Mouse (Mus musculus): ENCODE data around the gene Iah1. TPM values are rescaled to one million over a fixed set of nuclear protein-coding genes. Genes with fewer than 3 reads are reported as not detected.

Gene Iah1
- polyA plus RNA-seq, 1 experiment, result 33.7 TPM

DNA sequence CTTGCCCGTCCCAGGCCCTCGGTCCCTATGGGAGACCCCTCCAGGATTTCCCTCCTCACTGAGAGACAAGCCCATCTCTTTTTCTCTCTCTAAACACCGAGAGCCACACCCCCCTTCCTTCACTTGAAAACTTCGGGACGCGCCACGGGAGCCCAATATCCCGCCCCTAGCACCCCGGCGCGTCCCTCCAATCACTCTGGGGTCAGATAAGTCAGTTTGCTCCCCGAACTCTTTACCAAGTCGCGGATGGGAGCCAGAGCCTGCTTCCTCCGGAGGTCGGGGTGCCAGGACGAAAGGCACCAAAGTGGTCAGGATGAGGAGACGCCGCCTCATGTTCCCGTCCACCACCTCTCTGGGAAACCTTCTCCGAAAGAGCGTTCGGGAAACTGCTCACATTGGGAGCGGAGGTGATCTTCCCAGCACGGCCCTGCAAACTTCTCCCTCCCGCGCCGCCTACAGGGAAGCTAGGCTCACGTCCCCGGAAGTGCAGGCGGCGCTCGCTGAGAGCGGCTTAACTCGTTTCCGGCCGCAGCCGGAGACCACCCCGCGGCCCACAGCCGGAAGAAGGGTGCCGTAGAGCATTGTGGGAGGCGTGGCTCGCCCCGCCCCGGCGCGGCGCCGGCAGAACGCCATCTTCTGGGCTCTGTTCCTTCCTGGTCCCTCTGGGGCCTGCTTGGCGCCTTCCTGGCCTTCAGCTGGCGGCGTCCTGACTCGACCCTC, 57.1 kb downstream of the Iah1 start, which contains the start of gene Adam17:
Gene Adam17 (minus strand): TSS at position 533 of the 720 bp plus-strand sequence.
- TF ChIP-seq POLR2A (IDR thresholded peaks at IDR 0.05; ENCODE audit: borderline replicate concordance, extremely low read depth, insufficient read depth, insufficient read length, poor library complexity, severe bottlenecking) (peak; percentile 91), CTCF (IDR thresholded peaks at IDR 0.05; ENCODE audit: borderline replicate concordance, extremely low read depth, insufficient read depth, insufficient read length) (peak; percentile 59; the same call in 1 of the 2 replicates)
- peak; percentile 99 for DNase-seq (ENCODE audit: low read depth)

Other genes starting within 250 kb of the Iah1 start
- gene Cpsf3, start 31.0 kb upstream of the Iah1 start, polyA plus RNA-seq (2012; rRNA removed), result 78.3 and 80.1 TPM in 2 replicates
- 19.9 and 21.5 TPM in 2 replicates for gene Itgb1bp1, start 30.1 kb upstream of the Iah1 start, polyA plus RNA-seq (2012; rRNA removed)
- gene Adam17, start 57.2 kb downstream of the Iah1 start, polyA plus RNA-seq (2012; rRNA removed), result 18.3 and 22.2 TPM in 2 replicates
- 440 and 488 TPM in 2 replicates for gene Ywhaq, start 101.2 kb downstream of the Iah1 start, polyA plus RNA-seq (2012; rRNA removed)

All from brain, embryonic 14.5 days (tissue).